In genomic region chr7:97345229-97345871, GRCm38 (mm10) we compare ENCODE assay signal across 8 mouse cellular contexts. TPM values are rescaled to one million over a fixed set of nuclear protein-coding genes. Genes with fewer than 3 reads are reported as not detected.
DNase-seq lines count a peak whose midpoint lies in the region; ATAC-seq and TF ChIP-seq lines count a peak whose summit lies in the region.

No protein-coding gene starts in this region.

- peaks cover 20% of the 10 kb centered on the region for H3K4me1 ChIP-seq in heart, embryonic 11.5 days (ENCODE audit: control insufficient read depth, insufficient read depth, low read length)

- no peak overlapping the region for H3K27ac ChIP-seq in heart, embryonic 11.5 days (ENCODE audit: low read depth, low read length)
- peak overlapping the region; percentile 66 for H3K27ac ChIP-seq in gastrocnemius, adult 2 months

- no peak overlapping the region for H3K9ac ChIP-seq in heart, embryonic 11.5 days (ENCODE audit: low read depth, low read length)

- WGBS in heart, embryonic 11.5 days (ENCODE audit: insufficient replicate concordance): 54% methylated on average over 10 of the region's 10 CpGs

- peak; percentile 68 to 79 for DNase-seq in heart, adult 18-20 months
- peak; percentile 66 for DNase-seq in cerebellum, adult 11-12 months
- DNase-seq in gastrocnemius, adult 2 months: peak; percentile 79
- DNase-seq in layer of hippocampus, postnatal 10 days (ENCODE audit: low spot score in 2 of 2): peak; percentile 54 to 62
- DNase-seq in right cerebral cortex, postnatal 25 days: peak; percentile 85
- DNase-seq in adipocyte (ENCODE audit: low spot score): no peak

- peaks cover 3% of the 10 kb centered on the region for H3K36me3 ChIP-seq in heart, embryonic 11.5 days (ENCODE audit: control insufficient read depth, insufficient read depth, low read length)

- H3K27me3 ChIP-seq in heart, embryonic 11.5 days (ENCODE audit: control insufficient read depth, insufficient read depth, low read length): no peaks in the 10 kb centered on the region

- intact Hi-C loops in gastrocnemius, adult 2 months (cut with DNase I): no loop called here

- no peak for ATAC-seq in heart, embryonic 11.5 days (replicated peaks; ENCODE audit: insufficient number of reproducible peaks, low FRiP score, low TSS enrichment)
- ATAC-seq in erythroblast, adult 5-6 weeks (replicated peaks; ENCODE audit: low FRiP score, poor library complexity, severe bottlenecking): no peak

- H3K9me3 ChIP-seq in heart, embryonic 11.5 days (replicated peaks; ENCODE audit: control insufficient read depth, low read length): 0 out of 2 replicates have a peak, but pooled peaks cover under 1% of the 10 kb centered on the region

- H3K4me2 ChIP-seq in heart, embryonic 11.5 days: no peak overlapping the region

- H3K4me3 ChIP-seq in heart, embryonic 11.5 days (ENCODE audit: low read depth, low read length): no peak overlapping the region
- H3K4me3 ChIP-seq in gastrocnemius, adult 2 months: no peak overlapping the region

- TF ChIP-seq CTCF in gastrocnemius, adult 2 months (IDR thresholded peaks at IDR 0.05): no peak

RNA-seq across cellular contexts. Expression of gene Kctd21, which starts 13.2 kb away (rescaled TPM):
- 1 to 10 TPM; 4.1 to 4.9 TPM for total RNA-seq in heart, adult 18-20 months (2021)
- polyA plus RNA-seq in heart, embryonic 11.5 days (2014; fragmentation: Nextera tagmentation; extraction: Ambion mirVana): 3.6 and 3.8 TPM in 2 replicates
- total RNA-seq in gastrocnemius, adult 2 months (2021): 1 to 10 TPM; 3.4 to 5.1 TPM
- total RNA-seq in layer of hippocampus, postnatal 10 days (2021): 1 to 10 TPM; 6.9 to 8.9 TPM
- 0.42 TPM in 1 of 2 replicates, not detected in the other for total RNA-seq in erythroblast, adult 5-6 weeks (2015; ENCODE audit: low replicate concordance)
- 0.14 and 0.43 TPM in 2 replicates for total RNA-seq in erythroblast, adult 5-6 weeks (2017; ENCODE audit: low replicate concordance)

RNA-seq across cellular contexts. Expression of gene Usp35, which starts 13.5 kb away (rescaled TPM):
- under 1 TPM; 0.41 to 0.60 TPM for total RNA-seq in heart, adult 18-20 months (2021)
- polyA plus RNA-seq in heart, embryonic 11.5 days (2014; fragmentation: Nextera tagmentation; extraction: Ambion mirVana): 1.3 and 1.7 TPM in 2 replicates
- total RNA-seq in gastrocnemius, adult 2 months (2021): under 1 TPM; 0.45 to 0.64 TPM
- total RNA-seq in layer of hippocampus, postnatal 10 days (2021): 10 to 100 TPM; 10.8 to 14.0 TPM
- total RNA-seq in erythroblast, adult 5-6 weeks (2015; ENCODE audit: low replicate concordance): 0.38 TPM in 1 of 2 replicates, not detected in the other
- total RNA-seq in erythroblast, adult 5-6 weeks (2017; ENCODE audit: low replicate concordance): 0.26 and 0.28 TPM in 2 replicates

RNA-seq across cellular contexts. Expression of gene Alg8, which starts 26.1 kb away (rescaled TPM):
- total RNA-seq in heart, adult 18-20 months (2021): 1 to 10 TPM; 4.4 to 4.8 TPM
- polyA plus RNA-seq in heart, embryonic 11.5 days (2014; fragmentation: Nextera tagmentation; extraction: Ambion mirVana): 35.1 and 39.2 TPM in 2 replicates
- 1 to 10 TPM; 3.1 to 4.7 TPM for total RNA-seq in gastrocnemius, adult 2 months (2021)
- 10 to 100 TPM; 10.6 to 11.3 TPM for total RNA-seq in layer of hippocampus, postnatal 10 days (2021)
- 9.4 and 25.7 TPM in 2 replicates for total RNA-seq in erythroblast, adult 5-6 weeks (2015; ENCODE audit: low replicate concordance)
- 2.9 and 10.2 TPM in 2 replicates for total RNA-seq in erythroblast, adult 5-6 weeks (2017; ENCODE audit: low replicate concordance)

RNA-seq across cellular contexts. Expression of gene Ndufc2, which starts 54.5 kb away (rescaled TPM):
- 100 to 1,000 TPM; 548 to 551 TPM for total RNA-seq in heart, adult 18-20 months (2021)
- 502 and 505 TPM in 2 replicates for polyA plus RNA-seq in heart, embryonic 11.5 days (2014; fragmentation: Nextera tagmentation; extraction: Ambion mirVana)
- 100 to 1,000 TPM; 254 to 341 TPM for total RNA-seq in gastrocnemius, adult 2 months (2021)
- total RNA-seq in layer of hippocampus, postnatal 10 days (2021): 100 to 1,000 TPM; 270 to 275 TPM
- 53.5 and 57.6 TPM in 2 replicates for total RNA-seq in erythroblast, adult 5-6 weeks (2015; ENCODE audit: low replicate concordance)
- 20.5 and 80.0 TPM in 2 replicates for total RNA-seq in erythroblast, adult 5-6 weeks (2017; ENCODE audit: low replicate concordance)

Comparison
In these comparisons a context has a peak if more than half of its experiments do, and no peak if none do; other contexts are left out.
1. RNA of gene Usp35, which starts 13.5 kb away (total RNA-seq): 10.8 to 14.0 TPM in layer of hippocampus, postnatal 10 days; 0.45 to 0.64 TPM in gastrocnemius, adult 2 months, 0.41 to 0.60 TPM in heart, adult 18-20 months and 0.26 to 0.38 TPM in erythroblast, adult 5-6 weeks; every median in the first group is over 4 times any median in the second.